Mouse (Mus musculus) layer of hippocampus, postnatal 10 days (tissue): ENCODE results near the gene Amdhd2. TPM values are rescaled to one million over a fixed set of nuclear protein-coding genes. Genes with fewer than 3 reads are reported as not detected.

Experiments used
- DNase-seq, 2 experiments: peaks; one replicate each; pipeline ENCODE4 v3.0.0; 2021; ENCODE audit warnings: low spot score in 2 of 2
- total RNA-seq, 2 experiments: library from RNA; stranded (reverse); gene quantifications; 2 replicates each; pipeline ENCODE4 v1.2.3; 2021

Gene Amdhd2
- total RNA-seq, 2 experiments from 2014 or later, result 33.8 to 40.1 TPM

DNA sequence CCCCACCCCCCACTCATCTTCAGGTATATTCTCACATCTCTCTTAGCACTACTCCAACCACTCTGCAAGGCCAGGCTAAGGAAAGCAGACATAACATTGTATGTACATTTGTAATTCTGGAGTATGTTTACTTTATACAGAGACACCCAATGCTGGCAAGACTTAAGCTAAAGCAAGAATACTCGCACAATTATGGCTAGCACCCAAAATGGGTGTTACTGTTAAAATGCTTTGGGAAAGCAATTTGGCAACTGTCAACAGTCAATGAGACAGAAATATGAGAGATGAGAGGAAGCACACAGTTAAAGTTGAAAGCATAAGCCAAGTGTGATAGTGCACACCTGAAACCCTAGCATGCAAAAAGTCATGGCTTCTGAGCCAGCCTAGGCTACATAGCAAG is 52.3 kb downstream of the Amdhd2 start:
- no peak for DNase-seq

DNA sequence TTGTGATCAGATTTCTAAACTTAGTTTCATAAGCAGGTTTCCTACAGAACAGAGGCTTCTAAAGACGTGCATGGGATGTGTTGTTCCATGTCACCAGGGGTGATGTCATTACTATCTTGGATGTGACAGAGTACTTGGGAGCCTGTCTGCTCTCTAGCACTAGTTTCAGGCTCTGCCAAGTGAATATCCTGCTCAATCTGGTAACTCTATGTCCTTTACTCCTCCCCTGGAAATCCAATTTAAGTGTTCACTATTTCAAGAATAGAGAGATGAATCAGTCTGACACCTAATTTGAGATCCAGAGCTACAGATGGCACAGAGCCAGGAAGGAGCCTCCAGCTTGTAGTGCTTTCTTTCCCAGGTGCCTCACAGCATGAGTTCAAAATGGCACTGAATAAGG is 54.7 kb downstream of the Amdhd2 start:
- DNase-seq, result no peak

Other genes with a start within 250 kb of the Amdhd2 start
- gene Dcpp3, start 246.3 kb downstream of the Amdhd2 start, total RNA-seq, result not detected
- gene Sbp, start 222.1 kb downstream of the Amdhd2 start, total RNA-seq, result not detected
- not detected for gene Sbpl, start 208.5 kb downstream of the Amdhd2 start, total RNA-seq
- gene Prss30, start 183.2 kb downstream of the Amdhd2 start, total RNA-seq, result under 1 TPM in 1 of 2 experiments, not detected in 1; 0.45 TPM
- gene Prss22, start 165.7 kb downstream of the Amdhd2 start, total RNA-seq, result not detected
- gene Prss27, start 125.6 kb downstream of the Amdhd2 start, total RNA-seq, result not detected
- gene Kctd5, start 90.3 kb downstream of the Amdhd2 start, total RNA-seq, result 10 to 100 TPM; 71.8 to 72.0 TPM
- gene Pdpk1, start 12.8 kb downstream of the Amdhd2 start, total RNA-seq, result 10 to 100 TPM; 78.4 to 90.2 TPM
- gene Atp6v0c, start 5.9 kb upstream of the Amdhd2 start, total RNA-seq, result 1,000 to 10,000 TPM; 1,281 to 1,362 TPM
- 10 to 100 TPM; 77.7 to 87.8 TPM for gene Tbc1d24, start 41.8 kb upstream of the Amdhd2 start, total RNA-seq
- gene Ntn3, start 45.8 kb upstream of the Amdhd2 start, total RNA-seq, result 10 to 100 TPM; 13.5 to 14.4 TPM
- 10 to 100 TPM in 1 of 2 experiments, 1 to 10 TPM in 1; 9.1 to 13.0 TPM for gene Tedc2, start 57.1 kb upstream of the Amdhd2 start, total RNA-seq
- 1 to 10 TPM; 7.4 to 7.9 TPM for gene Ccnf, start 87.7 kb upstream of the Amdhd2 start, total RNA-seq
- gene Abca17, start 187.3 kb upstream of the Amdhd2 start, total RNA-seq, result 1 to 10 TPM; 1.5 to 1.7 TPM
- 100 to 1,000 TPM; 118 to 120 TPM for gene Abca3, start 188.2 kb upstream of the Amdhd2 start, total RNA-seq